Mouse (Mus musculus): ENCODE results near the gene 4930402H24Rik.
A peak's percentile ranks its signal among the peaks of the same experiment; 100 is the strongest.

GRCm38 (mm10) chr2:130664102-130664701, 242.0 kb downstream of the 4930402H24Rik start, which contains the start of gene Ddrgk1:
- TF ChIP-seq POLR2A (IDR thresholded peaks at IDR 0.05; ENCODE audit: control insufficient read depth, low read depth, low read length) (peak; percentile 89), CTCF (IDR thresholded peaks at IDR 0.05; ENCODE audit: control insufficient read depth, insufficient read depth, insufficient replicate concordance, low read depth, low read length) (no peak)
